Mouse (Mus musculus): ENCODE data around the gene Wdr46. TPM values are rescaled to one million over a fixed set of nuclear protein-coding genes. Genes with fewer than 3 reads are reported as not detected.
A peak's percentile ranks its signal among the peaks of the same experiment; 100 is the strongest.
"Not testable (repeated sequence)": the region's sequence is repeated elsewhere in the genome, so short reads cannot be mapped to it uniquely, and the experiment has no call there.

The Wdr46 gene
- polyA plus RNA-seq, 1 experiment from 2014 or later = 42.6 TPM

DNA sequence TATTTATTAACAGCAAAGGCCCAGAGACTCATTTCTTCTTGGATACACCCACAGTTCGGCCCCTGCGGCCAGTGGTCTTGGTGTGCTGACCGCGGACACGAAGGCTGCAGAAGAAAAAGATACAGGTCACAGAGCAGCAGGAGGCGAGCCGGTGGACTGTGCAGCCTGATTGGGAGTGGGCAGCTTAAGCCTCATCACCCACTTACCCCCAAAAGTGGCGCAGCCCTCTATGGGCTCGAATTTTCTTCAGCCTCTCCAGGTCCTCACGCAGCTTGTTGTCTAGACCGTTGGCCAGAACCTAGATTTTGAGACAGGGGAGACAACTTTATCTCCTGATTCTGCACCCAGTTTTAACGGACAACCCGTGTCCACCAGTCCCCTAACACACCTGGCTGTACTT, 11.6 kb downstream of the Wdr46 start:
- peaks cover 12% of the 10 kb centered on the region for H3K36me3 ChIP-seq (ENCODE audit: control insufficient read depth, insufficient read depth, low read length)
- H3K27ac ChIP-seq (ENCODE audit: low read depth, low read length); H3K9me3 ChIP-seq (ENCODE audit: control insufficient read depth, low read length); H3K9ac ChIP-seq (ENCODE audit: low read length); H3K27me3 ChIP-seq (ENCODE audit: control insufficient read depth, insufficient read depth, low read length); DNase-seq (ENCODE audit: low spot score); ATAC-seq (replicated peaks; ENCODE audit: low FRiP score): not testable (repeated sequence)
- 73% methylated on average over 13 of the region's 13 CpGs for WGBS
- 0 out of 2 replicates have a peak overlapping the region, but pooled peaks have one; percentile 29 for H3K4me3 ChIP-seq (ENCODE audit: low read depth, low read length)
- peaks cover 37% of the 10 kb centered on the region for H3K4me1 ChIP-seq (replicated peaks; ENCODE audit: control insufficient read depth, insufficient read depth, low read length)
- H3K4me2 ChIP-seq (ENCODE audit: low read depth, low read length, severe bottlenecking) = peak overlapping the region; percentile 51

DNA sequence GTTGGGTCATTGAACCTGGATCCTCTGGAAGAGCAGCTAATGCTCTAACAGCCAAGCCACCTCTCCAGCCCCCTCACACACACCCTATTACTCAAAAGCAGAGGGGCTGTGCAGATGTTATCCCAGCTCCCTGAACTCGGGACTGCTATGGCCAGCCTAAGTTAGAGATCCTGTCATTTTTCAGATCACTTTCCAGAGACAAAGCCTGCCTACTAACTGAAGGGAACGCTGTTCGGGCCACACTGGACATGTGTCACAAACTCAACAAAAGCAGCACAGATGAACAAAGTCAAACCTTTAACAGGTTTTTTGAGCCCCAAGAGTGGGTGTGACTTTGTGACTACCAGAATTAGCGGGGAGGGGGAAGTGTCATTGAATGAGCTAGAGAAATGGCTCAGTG, 12.4 kb downstream of the Wdr46 start:
- H3K9ac ChIP-seq (ENCODE audit: low read length) = no peak overlapping the region; the same call in 1 of the 2 replicates
- H3K36me3 ChIP-seq (ENCODE audit: control insufficient read depth, insufficient read depth, low read length) = peaks cover 12% of the 10 kb centered on the region
- H3K4me3 ChIP-seq (ENCODE audit: low read depth, low read length) = 0 out of 2 replicates have a peak overlapping the region, but pooled peaks have one; percentile 5
- no peak overlapping the region for H3K27ac ChIP-seq (ENCODE audit: low read depth, low read length)
- ATAC-seq (replicated peaks; ENCODE audit: low FRiP score) (no peak), DNase-seq (ENCODE audit: low spot score) (no peak)
- no peaks in the 10 kb centered on the region for H3K9me3 ChIP-seq (ENCODE audit: control insufficient read depth, low read length)
- peaks cover 39% of the 10 kb centered on the region for H3K4me1 ChIP-seq (replicated peaks; ENCODE audit: control insufficient read depth, insufficient read depth, low read length)
- H3K27me3 ChIP-seq (ENCODE audit: control insufficient read depth, insufficient read depth, low read length) = no peaks in the 10 kb centered on the region
- no peak overlapping the region for H3K4me2 ChIP-seq (ENCODE audit: low read depth, low read length, severe bottlenecking)
- 80% methylated on average over 4 of the region's 4 CpGs for WGBS

DNA sequence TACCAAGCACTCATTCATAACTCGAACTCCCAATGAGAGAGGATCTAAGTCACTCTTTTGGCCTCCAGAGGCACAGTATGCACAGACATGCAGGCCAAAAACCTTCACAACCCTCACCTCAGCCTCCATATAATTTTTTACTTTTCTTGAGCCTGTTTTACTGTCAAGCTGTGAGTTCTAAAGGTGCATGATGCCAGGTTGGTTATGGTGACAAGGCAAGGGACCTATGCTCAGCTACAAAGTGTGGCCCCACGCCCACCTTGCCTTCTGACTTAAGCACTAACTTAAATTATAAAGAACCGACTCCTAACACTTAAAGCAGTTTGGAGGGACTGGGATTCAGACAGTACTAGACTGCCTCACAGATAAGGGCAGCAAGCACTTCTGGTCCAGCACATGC, 12.8 kb downstream of the Wdr46 start:
- Histone ChIP-seq H3K9me3 (ENCODE audit: control insufficient read depth, low read length) (no peaks in the 10 kb centered on the region), H3K4me2 (ENCODE audit: low read depth, low read length, severe bottlenecking) (no peak overlapping the region), H3K27me3 (ENCODE audit: control insufficient read depth, insufficient read depth, low read length) (no peaks in the 10 kb centered on the region), H3K9ac (ENCODE audit: low read length) (no peak overlapping the region; the same call in 1 of the 2 replicates), H3K4me3 (ENCODE audit: low read depth, low read length) (peak overlapping the region; percentile 5; the same call in 1 of the 2 replicates), H3K4me1 (replicated peaks; ENCODE audit: control insufficient read depth, insufficient read depth, low read length) (peaks cover 39% of the 10 kb centered on the region), H3K36me3 (ENCODE audit: control insufficient read depth, insufficient read depth, low read length) (peaks cover 12% of the 10 kb centered on the region), H3K27ac (ENCODE audit: low read depth, low read length) (no peak overlapping the region)
- no peak for DNase-seq (ENCODE audit: low spot score)
- 90% methylated on average over 3 of the region's 3 CpGs for WGBS
- ATAC-seq (replicated peaks; ENCODE audit: low FRiP score) = no peak

DNA sequence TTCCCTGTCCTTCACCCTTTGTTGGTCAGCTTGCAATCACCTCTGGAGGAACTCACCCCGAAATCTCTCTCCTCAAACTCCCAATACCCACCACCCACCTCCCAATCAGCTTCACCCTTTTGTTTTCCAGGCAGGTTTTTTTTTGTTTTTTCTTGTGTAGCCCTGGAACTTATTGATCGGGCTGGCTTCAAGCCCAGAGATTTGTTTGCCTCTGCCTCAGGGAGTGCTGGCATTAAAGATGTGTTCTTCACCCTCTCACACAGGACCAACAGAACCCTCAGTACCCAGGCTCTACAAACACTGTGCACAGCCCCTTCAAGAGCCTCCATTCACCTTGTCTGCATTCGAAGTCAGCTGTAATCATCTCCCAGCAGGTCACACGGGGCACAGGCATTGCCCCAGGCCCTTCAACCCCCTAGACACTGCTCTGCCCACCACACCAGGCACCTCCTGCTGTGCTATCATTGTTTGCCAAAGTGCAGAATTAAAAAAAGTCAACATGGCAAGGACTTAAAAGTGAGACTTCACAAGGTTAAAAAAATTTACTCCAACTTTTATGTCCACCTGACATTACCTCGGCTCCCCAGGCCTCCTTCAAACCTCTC, 13.6 kb downstream of the Wdr46 start:
- peaks cover 39% of the 10 kb centered on the region for H3K4me1 ChIP-seq (replicated peaks; ENCODE audit: control insufficient read depth, insufficient read depth, low read length)
- peaks cover 10% of the 10 kb centered on the region for H3K36me3 ChIP-seq (ENCODE audit: control insufficient read depth, insufficient read depth, low read length)

DNA sequence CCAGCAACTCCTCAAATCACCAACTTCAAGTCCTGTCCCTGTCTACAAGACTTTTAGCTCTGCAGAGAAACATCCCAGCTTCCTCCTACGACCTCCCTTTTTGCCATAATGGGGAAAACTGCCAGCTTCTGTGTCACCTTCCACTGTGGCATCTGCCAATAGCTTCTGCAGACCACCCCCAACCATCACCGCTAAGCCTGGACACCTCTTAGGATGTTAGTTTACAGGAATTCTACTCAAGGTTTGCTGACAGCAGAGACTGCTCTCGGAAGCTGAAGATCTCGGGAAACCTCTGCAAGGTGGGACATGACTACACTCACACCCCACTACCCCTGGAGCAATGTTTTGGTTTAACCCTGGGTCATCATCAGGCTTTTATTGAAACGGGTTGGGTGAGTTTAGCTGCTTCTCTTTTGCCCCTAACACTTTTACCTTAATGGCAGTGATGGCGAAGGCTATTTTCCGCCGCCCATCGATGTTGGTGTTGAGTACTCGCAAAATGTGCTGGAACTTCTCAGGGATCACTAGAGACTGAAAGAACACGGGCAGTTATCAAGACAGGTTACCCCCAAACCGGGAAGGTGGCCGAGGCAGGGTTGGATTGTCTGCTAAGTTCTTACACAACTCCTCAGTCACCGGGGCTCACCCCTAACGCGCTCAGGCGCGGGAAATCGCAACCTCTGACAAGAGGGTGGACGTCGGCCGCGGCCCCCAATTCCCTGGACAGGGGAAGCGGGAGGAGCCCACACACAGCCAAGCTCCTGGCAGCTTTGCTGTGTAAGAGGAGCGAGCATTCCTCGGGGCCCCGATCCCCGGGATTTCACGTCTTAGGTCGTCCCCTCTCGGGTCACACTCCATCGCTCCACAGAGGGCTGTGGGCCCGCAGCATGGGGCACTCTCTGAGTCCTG, 14.4 kb downstream of the Wdr46 start:
- Histone ChIP-seq H3K9me3 (ENCODE audit: control insufficient read depth, low read length) (no peaks in the 10 kb centered on the region), H3K9ac (ENCODE audit: low read length) (peak overlapping the region; percentile 94), H3K4me2 (ENCODE audit: low read depth, low read length, severe bottlenecking) (peak overlapping the region; percentile 92), H3K27me3 (ENCODE audit: control insufficient read depth, insufficient read depth, low read length) (no peaks in the 10 kb centered on the region), H3K4me1 (replicated peaks; ENCODE audit: control insufficient read depth, insufficient read depth, low read length) (peaks cover 39% of the 10 kb centered on the region), H3K36me3 (ENCODE audit: control insufficient read depth, insufficient read depth, low read length) (peaks cover 10% of the 10 kb centered on the region), H3K27ac (ENCODE audit: low read depth, low read length) (peak overlapping the region; percentile 90), H3K4me3 (ENCODE audit: low read depth, low read length) (peak overlapping the region; percentile 98)
- DNase-seq (ENCODE audit: low spot score) (no peak), ATAC-seq (replicated peaks; ENCODE audit: low FRiP score) (no peak; the same call in none of the 2 replicates)
- under 1% methylated on average over 33 of the region's 33 CpGs for WGBS

More for the DNA sequence above, 13.6 kb downstream of the Wdr46 start:
- DNase-seq (ENCODE audit: low spot score) (no peak), ATAC-seq (replicated peaks; ENCODE audit: low FRiP score) (no peak)
- H3K4me3 ChIP-seq (ENCODE audit: low read depth, low read length) = peak overlapping the region; percentile 98
- peak overlapping the region; percentile 92 for H3K4me2 ChIP-seq (ENCODE audit: low read depth, low read length, severe bottlenecking)
- peak overlapping the region; percentile 94 for H3K9ac ChIP-seq (ENCODE audit: low read length)
- 36% methylated on average over 5 of the region's 5 CpGs for WGBS
- no peaks in the 10 kb centered on the region for H3K9me3 ChIP-seq (ENCODE audit: control insufficient read depth, low read length)
- H3K27ac ChIP-seq (ENCODE audit: low read depth, low read length) = peak overlapping the region; percentile 90
- no peaks in the 10 kb centered on the region for H3K27me3 ChIP-seq (ENCODE audit: control insufficient read depth, insufficient read depth, low read length)

DNA sequence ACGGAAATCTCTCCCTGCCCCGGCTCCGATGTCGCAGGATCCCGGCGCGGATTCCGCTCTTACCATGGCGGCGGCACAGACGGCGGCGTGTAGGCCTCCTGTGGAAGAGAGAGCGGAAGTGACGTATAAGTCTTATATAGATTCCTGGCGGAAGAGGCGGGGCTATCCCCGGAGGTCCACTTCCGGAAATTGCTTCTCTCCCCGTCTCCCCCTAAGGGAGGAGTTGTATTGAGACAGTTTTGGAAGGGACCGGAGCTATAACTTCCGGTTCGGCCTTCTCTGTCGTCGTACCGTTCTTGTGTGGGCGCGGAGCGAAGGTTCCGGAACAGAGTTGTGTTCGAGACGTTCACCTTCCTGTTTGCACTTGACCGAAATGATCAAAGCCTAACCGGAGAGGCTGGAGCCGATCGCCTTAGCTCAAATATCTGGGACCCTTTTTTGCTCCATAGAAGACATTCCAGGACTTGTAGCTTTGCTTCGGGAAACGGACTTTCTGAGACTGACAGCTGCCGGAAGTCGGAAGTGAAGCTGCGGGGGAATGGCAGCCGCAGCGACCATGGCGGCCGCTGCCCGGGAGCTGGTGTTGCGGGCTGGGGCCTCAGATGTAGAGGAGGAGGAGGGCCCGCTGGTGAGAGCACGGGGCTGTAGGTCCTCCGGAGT, 15.2 kb downstream of the Wdr46 start, which contains the start of the genes Vps52 and Rps18:
Gene Vps52 (plus strand): TSS at position 258 of the 660 bp plus-strand sequence.
Gene Rps18 (minus strand): TSS at position 447 of the 660 bp plus-strand sequence.
- Histone ChIP-seq H3K4me3 (ENCODE audit: low read depth, low read length) (peak within 1 kb of the TSS; percentile 98), H3K9ac (ENCODE audit: low read length) (peak within 1 kb of the TSS; percentile 94), H3K4me2 (ENCODE audit: low read depth, low read length, severe bottlenecking) (peak within 1 kb of the TSS; percentile 92), H3K27me3 (ENCODE audit: control insufficient read depth, insufficient read depth, low read length) (no peaks in the 10 kb centered on the region), H3K9me3 (ENCODE audit: control insufficient read depth, low read length) (no peaks in the 10 kb centered on the region), H3K27ac (ENCODE audit: low read depth, low read length) (peak within 1 kb of the TSS; percentile 90), H3K4me1 (replicated peaks; ENCODE audit: control insufficient read depth, insufficient read depth, low read length) (peaks cover 38% of the 10 kb centered on the region), H3K36me3 (ENCODE audit: control insufficient read depth, insufficient read depth, low read length) (peaks cover 10% of the 10 kb centered on the region)
- under 1% methylated on average over 50 of the region's 50 CpGs for WGBS
- DNase-seq (ENCODE audit: low spot score) = peak; percentile 96
- peak; percentile 86 for ATAC-seq (replicated peaks; ENCODE audit: low FRiP score)

GRCm38 (mm10) chr17:33956336-33956735, 15.9 kb downstream of the Wdr46 start:
- WGBS = 9% methylated on average over 10 of the region's 10 CpGs
- Histone ChIP-seq H3K27ac (ENCODE audit: low read depth, low read length) (no peak overlapping the region), H3K4me3 (ENCODE audit: low read depth, low read length) (peak overlapping the region; percentile 98), H3K36me3 (ENCODE audit: control insufficient read depth, insufficient read depth, low read length) (peaks cover 10% of the 10 kb centered on the region), H3K9me3 (ENCODE audit: control insufficient read depth, low read length) (no peaks in the 10 kb centered on the region), H3K4me1 (replicated peaks; ENCODE audit: control insufficient read depth, insufficient read depth, low read length) (peaks cover 33% of the 10 kb centered on the region), H3K27me3 (ENCODE audit: control insufficient read depth, insufficient read depth, low read length) (no peaks in the 10 kb centered on the region), H3K4me2 (ENCODE audit: low read depth, low read length, severe bottlenecking) (peak overlapping the region; percentile 92), H3K9ac (ENCODE audit: low read length) (peak overlapping the region; percentile 78)
- no peak for ATAC-seq (replicated peaks; ENCODE audit: low FRiP score)
- DNase-seq (ENCODE audit: low spot score) = no peak

- WGBS = 88% methylated on average over 6 of the region's 6 CpGs
- no peaks in the 10 kb centered on the region for H3K9me3 ChIP-seq (ENCODE audit: control insufficient read depth, low read length)
- H3K9ac ChIP-seq (ENCODE audit: low read length) = no peak overlapping the region
- no peaks in the 10 kb centered on the region for H3K27me3 ChIP-seq (ENCODE audit: control insufficient read depth, insufficient read depth, low read length)
- ATAC-seq (replicated peaks; ENCODE audit: low FRiP score) (no peak), DNase-seq (ENCODE audit: low spot score) (no peak)
- H3K4me2 ChIP-seq (ENCODE audit: low read depth, low read length, severe bottlenecking) = no peak overlapping the region
- H3K36me3 ChIP-seq (ENCODE audit: control insufficient read depth, insufficient read depth, low read length) = peaks cover 10% of the 10 kb centered on the region
- no peak overlapping the region for H3K4me3 ChIP-seq (ENCODE audit: low read depth, low read length)
- H3K4me1 ChIP-seq (replicated peaks; ENCODE audit: control insufficient read depth, insufficient read depth, low read length) = peaks cover 25% of the 10 kb centered on the region
- H3K27ac ChIP-seq (ENCODE audit: low read depth, low read length) = no peak overlapping the region
These were observed 17.0 kb downstream of the Wdr46 start for GRCm38 (mm10) chr17:33957493-33957892.

All from forebrain, embryonic 11.5 days (tissue).